Mouse (Mus musculus) right cerebral cortex, postnatal 25 days (tissue): ENCODE results near the gene Prdx5.
A peak's percentile ranks its signal among the peaks of the same experiment; 100 is the strongest.
"Not testable (repeated sequence)": the region's sequence is repeated elsewhere in the genome, so short reads cannot be mapped to it uniquely, and the experiment has no call there.

ENCODE experiments used
- DNase-seq: peaks from one replicate; pipeline ENCODE4 v3.0.0; 2022

Prdx5 gene

DNA sequence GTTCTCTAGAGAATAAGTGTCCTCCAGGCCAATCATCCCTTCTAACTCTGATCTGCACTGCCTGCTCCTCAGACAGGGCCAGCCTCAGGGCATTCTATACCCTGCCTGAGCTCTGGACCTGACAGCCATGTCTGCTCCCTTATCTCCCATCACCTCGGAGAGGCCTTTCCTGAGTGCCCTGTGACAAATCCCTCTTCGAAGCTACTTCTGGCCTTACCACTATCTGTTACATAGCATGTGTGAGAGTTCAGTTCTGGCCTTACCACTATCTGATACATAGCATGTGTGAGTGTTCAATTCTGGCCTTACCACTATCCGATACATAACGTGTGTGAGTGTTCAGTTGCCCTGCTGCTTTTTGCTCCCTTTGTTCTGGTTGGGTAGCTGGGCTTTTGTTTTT, 5.4 kb upstream of the Prdx5 start:
- DNase-seq = peak; percentile 2

DNA sequence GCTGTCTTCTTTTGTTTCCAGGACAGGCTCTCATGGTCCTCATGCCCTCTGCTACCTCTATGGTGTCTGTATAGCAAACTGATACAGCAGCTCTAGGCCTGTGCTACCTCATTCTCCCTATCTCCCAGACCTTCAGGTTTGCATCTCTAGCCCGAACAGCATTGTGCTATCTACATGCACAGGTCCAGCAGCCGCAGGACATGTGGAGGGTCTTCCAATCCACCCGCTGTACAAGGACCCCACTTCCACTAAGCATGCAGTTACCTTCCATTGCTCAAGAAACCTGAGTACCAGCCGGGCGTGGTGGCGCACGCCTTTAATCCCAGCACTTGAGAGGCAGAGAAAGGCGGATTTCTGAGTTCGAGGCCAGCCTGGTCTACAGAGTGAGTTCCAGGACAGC, 4.6 kb upstream of the Prdx5 start:
- peak; percentile 3 for DNase-seq

GRCm38 (mm10) chr19:6913991-6914390, 4.1 kb upstream of the Prdx5 start:
- DNase-seq = peak; percentile 3

GRCm38 (mm10) chr19:6913036-6913435, 3.1 kb upstream of the Prdx5 start:
- peak; percentile 2 for DNase-seq

DNA sequence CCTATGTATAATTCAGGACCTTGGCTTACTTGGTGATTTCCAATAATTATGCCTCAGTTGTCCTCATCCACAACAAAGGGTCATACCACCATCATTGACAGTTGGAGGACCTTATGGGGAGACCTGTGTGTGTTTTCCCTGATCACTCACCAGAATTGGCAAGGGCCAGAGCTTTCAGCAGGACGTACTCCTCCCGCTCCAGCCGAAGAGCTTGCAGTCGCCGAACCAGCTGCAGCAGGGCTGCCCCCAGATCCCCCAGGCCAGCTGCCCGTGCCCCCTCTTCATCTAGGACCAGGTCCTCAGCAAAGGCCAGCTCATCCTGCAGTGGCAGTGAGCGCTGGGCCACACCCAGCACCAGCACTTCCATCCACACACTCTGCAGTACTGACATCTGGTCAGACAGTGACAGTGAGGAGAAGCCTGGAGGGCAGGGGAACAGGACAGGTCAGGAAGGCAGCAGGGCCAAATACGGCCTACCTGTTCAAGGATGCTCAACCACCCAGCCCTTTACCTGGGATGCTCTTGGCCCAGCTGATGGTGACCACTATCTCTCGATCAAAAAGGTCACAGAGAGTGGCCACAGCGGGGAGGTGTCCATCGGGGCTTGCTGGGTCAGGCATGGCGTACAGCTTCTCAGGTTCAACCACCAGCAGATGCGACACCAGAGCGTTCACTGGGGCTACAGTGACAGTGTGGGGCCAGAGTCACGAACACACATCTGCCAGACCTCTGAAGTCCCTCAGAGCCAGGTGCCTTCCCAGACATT, 2.5 kb upstream of the Prdx5 start:
- peak; percentile 2 for DNase-seq

DNA sequence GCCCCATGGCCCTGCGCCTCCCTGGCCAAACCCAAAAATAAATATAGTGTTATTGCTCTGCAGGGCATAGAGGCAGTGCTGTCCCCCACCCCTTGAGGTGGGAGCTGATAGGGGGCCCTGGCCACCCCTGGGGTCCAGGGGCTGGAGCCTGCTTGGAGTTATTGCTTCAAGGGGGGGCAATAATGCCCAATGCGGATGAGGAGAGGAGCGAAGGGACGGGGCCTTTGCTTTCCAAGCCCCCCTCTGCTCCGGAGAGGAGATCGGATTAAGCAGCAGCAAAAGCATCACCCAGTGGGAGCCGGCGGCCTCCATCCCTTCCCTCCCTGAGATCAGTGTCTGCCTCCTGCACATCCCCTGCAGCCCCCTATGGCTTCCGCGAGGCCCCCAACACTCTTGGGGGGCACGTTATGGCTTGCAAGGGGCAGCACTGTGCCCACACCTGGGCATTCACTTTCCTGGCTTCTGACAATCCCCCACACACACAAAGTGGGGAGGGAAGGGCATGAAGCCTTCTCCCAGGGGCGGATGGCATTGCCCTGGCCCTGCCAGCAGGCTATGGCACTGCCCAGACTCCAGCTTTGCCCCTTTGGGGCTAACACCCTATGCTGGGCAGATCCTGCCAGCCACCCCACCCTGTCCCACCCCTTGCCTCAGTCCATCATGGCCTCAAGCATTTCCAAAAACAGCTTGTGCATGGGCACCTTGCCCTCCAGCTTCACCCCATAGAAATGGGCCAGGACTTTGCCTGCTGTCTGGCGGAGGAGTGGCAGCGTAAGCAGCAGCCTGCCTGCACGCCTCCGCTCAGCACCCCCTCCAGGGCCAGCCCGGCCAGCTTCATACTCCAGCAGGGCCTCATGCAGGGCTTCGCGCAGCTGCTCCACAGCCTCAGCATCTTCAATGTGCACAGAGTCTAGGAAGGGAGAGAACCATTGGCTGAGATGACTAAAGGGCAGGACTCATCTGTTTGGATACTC, 1.5 kb upstream of the Prdx5 start:
- no peak for DNase-seq

DNA sequence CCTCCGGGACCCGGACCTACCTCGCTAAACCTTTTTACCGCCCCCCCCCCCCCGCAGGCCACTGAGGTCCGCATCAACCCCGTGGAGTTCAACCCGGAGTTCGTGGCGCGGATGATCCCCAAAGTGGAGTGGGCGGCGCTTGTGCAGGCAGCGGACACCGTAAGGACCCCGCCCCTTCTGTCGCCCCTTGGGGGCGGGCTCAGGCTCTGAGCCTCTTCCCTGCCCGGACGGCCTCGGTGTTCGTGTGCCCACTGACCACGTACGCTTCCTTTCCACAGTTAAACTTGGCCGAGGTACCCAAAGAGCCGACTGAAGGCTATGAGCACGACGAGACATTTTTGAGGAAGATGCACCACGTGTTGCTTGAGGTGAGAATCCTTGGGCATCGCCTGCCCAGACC, 400 bp upstream of the Prdx5 start:
- not testable (repeated sequence) for DNase-seq

DNA sequence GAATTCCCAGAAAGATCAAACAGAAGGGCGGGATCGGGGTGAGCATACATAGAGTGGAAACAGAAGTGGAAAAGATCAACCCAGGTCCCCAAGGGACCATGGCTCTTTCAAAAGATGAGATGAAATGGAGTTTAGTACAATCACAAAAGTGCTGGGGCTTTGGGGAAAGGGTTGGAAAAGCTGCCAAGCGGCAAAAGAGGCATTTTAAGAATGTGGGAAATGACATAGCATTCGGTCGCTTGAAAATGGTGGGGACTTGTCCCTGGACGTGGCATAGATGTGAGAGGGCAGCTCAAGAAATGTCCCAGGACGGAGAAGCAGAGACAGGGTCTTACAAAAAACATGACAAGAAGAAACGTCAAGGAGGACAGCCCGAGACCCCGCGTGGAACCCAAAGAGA, 885 bp downstream of the Prdx5 start:
- DNase-seq = no peak

GRCm38 (mm10) chr19:6907811-6908540, 1.9 kb downstream of the Prdx5 start:
- no peak for DNase-seq

- DNase-seq = no peak
Measured at GRCm38 (mm10) chr19:6907094-6907493, 2.8 kb downstream of the Prdx5 start.

DNA sequence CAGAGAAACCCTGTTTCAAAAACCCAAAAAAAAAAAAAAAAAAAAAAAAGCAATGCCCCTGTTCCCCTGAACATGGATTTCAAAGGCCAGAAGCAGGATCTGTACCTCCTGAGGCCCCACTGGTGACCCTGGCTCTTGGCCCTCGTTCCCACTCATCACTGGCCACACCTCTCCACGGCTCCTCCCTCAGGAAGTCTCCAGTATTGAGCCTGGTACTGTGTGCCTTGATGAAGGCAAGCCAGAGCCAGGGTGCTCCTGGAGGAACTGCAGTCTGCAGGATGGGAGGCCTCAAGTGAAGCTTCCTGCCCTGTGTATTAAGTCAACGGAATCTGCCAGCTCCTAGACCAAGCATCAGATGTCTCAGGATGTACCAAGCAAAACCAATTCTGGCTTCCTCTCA, 3.7 kb downstream of the Prdx5 start:
- DNase-seq = no peak

DNA sequence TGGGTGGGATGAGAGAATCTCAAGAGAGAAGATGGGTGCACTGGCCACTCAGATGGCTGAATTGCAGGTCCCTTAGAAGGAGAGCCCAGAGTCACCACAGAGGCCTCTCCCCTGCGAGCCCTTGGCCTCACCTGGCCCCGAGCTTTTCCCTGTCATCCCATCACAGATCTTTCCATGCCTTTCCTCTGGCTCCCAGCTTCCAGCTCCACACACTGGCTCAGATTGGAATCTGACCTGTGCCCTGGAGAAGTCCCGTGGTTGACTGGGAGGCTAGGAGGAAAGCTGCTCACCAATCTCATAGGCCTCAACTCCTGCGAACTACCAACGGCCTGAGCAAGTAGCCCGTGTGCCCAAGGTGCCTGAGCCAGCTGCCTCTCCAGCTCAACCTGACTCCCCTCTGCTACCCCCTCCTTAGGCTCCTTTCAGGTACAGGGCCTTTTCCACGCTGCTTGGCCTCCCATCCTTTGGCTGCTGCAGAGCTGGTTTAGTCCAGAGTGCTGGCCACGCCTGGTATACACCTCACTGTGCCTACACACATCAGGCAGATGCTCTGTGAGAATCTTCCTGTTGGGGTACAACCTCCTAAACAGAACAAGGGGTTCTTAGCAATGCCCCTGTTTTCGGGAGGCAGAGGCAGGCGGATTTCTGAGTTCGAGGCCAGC, 4.3 kb downstream of the Prdx5 start:
- DNase-seq = no peak

DNA sequence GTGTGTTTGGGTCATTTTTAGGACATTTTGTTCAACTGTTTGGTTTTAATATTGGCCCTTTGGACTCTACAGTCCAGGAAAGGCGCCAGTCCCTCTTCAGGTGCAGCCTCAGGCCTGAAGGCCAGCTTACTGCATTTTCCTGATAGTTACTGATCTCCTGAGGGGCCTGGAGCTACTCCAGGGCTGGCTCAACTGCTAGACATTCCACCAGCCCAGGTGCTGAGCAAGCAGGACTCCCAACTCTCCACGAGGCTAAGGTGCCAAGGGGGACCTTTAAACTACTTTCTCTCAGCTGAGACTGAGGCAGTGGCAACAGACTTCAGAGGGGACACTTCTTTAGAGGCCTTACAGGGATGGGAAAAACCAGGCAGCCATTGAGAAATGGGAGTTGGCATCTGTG, 5.1 kb downstream of the Prdx5 start:
- DNase-seq = no peak

DNA sequence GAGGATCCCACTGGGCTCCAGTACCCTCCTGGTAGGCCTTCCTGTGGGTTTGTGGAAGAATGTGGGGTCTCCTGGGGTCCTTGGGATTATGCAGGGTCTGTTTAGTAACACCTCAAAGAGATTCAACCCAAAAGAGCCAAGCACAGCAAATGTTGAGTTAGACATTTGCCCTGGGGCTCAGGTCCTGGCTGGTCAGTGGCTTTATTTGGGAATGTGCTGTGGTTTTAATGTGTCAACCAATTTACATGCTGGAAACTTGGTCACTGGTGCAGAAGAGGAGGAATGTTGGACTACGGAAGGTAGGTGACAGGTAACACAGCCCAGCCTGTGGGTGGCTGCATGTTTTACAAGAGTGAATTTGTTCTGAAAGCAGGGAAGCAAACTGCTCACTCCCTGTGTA, 6.9 kb downstream of the Prdx5 start:
- DNase-seq = no peak

- no peak for DNase-seq
Measured at GRCm38 (mm10) chr19:6899641-6900040, 10.3 kb downstream of the Prdx5 start.

DNA sequence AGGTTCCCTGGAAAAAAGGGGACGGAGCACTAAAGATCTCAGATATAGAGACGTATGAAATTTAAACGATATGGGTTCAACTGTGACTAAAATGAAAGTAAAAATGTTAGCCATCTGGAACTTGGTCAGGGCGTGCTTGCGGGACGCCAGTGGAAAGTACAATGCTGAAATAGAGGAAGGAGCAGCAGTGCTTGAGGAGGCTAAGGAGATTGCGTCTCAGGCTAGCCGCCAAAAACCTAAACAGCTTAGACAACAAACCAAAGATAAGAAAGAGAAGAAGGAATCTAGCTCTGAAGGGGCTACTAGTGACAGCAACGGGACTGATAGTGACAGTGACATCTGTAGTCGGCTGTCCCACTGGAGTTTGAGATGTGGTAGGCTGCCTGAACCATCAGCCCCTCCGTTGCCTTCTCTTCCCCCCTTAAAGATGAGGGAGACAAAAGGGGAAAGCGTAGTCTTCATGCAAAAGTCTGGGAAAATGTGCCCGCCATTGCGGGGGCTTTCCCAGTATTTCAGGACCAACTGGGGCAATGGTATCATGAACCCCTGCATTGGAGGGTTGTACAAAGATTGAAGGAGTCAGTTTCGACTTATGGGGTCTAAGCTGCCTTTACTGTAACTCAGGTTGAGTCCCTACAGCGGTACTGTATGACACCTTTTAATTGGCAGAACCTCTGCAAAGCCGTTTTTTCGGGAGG, 14.1 kb downstream of the Prdx5 start:
- not testable (repeated sequence) for DNase-seq

- DNase-seq = no peak
Measured at GRCm38 (mm10) chr19:6893731-6894451, 16.0 kb downstream of the Prdx5 start.

DNA sequence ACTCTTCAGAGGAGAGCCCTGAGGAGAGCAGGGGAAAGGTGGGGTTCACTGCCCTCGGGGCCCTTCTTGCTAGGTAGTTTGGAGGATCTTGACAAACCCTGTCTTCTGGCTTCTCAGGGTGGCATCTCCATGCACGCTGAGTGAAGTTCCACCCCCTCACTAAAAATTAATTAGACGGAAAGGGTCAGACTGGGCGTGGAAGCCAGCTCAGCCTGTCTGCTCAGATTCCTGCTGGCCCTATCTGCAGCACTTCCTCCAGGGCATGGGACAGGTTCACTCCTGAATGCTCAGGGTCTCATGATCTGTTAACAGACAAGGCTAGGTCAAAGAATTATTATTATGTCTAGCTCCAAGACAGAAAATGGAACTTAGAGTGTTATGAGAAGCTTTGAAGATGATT, 17.4 kb downstream of the Prdx5 start:
- no peak for DNase-seq

DNA sequence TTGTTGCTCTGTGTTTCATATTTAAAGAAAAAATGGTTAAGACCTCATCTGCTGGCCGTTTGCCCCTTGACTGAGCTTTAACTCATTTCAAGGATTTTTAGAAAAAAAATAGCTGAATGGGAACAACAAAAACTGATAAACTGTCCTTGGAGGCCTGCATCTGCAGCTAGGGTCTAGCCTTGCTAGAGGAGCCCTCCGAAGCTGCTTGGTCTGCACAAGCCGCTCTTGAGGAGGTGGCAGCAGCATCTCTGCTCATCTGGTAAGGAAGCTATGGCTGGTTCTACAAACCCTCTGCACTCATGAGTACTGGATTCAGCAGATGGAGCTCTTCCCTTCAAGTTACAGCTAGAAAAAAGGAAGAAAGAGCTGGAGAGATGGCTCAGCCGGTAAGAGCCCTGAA, 31.9 kb downstream of the Prdx5 start:
- DNase-seq = no peak

DNA sequence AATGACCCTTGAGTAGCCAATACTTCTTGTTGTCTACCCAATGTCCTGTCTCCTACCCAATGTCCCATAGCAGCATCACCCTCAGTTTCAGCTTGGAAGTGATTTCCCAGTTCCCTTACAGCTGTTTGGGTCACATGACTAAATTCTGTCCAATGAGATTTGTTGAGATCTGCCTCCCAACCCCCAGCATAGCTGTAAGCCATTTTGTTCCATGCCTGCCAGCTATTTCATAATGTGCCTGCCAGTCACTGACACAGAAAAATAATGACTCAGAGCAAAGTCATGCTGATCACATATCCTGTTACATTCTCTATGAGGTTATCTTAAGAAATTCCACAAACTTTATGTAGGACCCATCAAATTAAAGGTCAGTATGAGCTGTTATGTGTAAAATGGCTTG, 33.1 kb downstream of the Prdx5 start:
- DNase-seq = no peak

GRCm38 (mm10) chr19:6875834-6876233, 34.1 kb downstream of the Prdx5 start:
- no peak for DNase-seq
